Mouse (Mus musculus) E14TG2a.4 (cell line): ENCODE results near the gene Kiss1r.

Experiments
- H3K27me3 ChIP-seq: 2 replicates; pipeline ENCODE4 v1.6.1; 2014; ENCODE audit warnings: low read length, control low read depth; ENCODE audit not compliant: insufficient read depth
- H3K36me3 ChIP-seq: 2 replicates; pipeline ENCODE4 v1.6.1; 2014; ENCODE audit warnings: low read length, control low read depth; ENCODE audit not compliant: insufficient read depth
- H3K4me1 ChIP-seq: replicated peaks from 2 replicates; pipeline ENCODE4 v1.6.1; 2014; ENCODE audit warnings: low read depth, low read length, control low read depth
- H3K4me3 ChIP-seq: replicated peaks from 2 replicates; pipeline ENCODE4 v1.5.1; 2014; ENCODE audit warnings: mild to moderate bottlenecking, low read length
- H3K9me3 ChIP-seq: 2 replicates; pipeline ENCODE4 v1.6.1; 2014; ENCODE audit warnings: low read length, control low read depth
- CTCF ChIP-seq: conservative IDR thresholded peaks from 2 replicates; pipeline ENCODE4 v1.5.1; 2014; ENCODE audit warnings: low read length
- NANOG ChIP-seq: IDR thresholded peaks from 2 replicates; pipeline ENCODE4 v1.6.1; 2014; ENCODE audit warnings: borderline replicate concordance, low read length, mixed read lengths
- POU5F1 ChIP-seq: IDR thresholded peaks from 2 replicates; pipeline ENCODE4 v1.6.1; 2014; ENCODE audit warnings: low read length, borderline replicate concordance

Kiss1r gene

GRCm38 (mm10) chr10:79918231-79919078 lies 1.7 kb downstream of the Kiss1r start:
- Histone ChIP-seq H3K27me3 (peaks cover 61% of the 10 kb centered on the region), H3K36me3 (no peaks in the 10 kb centered on the region; the same call in 1 of the 2 replicates), H3K9me3 (no peaks in the 10 kb centered on the region), H3K4me3 (peak overlapping the region; percentile 65), H3K4me1 (peaks cover 78% of the 10 kb centered on the region)
- TF ChIP-seq CTCF = no peak
- TF ChIP-seq NANOG = no peak
- no peak for TF ChIP-seq POU5F1

- Histone ChIP-seq H3K4me3 (peak overlapping the region; percentile 69), H3K4me1 (peaks cover 86% of the 10 kb centered on the region), H3K27me3 (peaks cover 65% of the 10 kb centered on the region), H3K36me3 (no peaks in the 10 kb centered on the region; the same call in 1 of the 2 replicates), H3K9me3 (no peaks in the 10 kb centered on the region)
- TF ChIP-seq POU5F1 = no peak
- no peak for TF ChIP-seq CTCF
- no peak for TF ChIP-seq NANOG
Observed at GRCm38 (mm10) chr10:79919251-79919849, 2.6 kb downstream of the Kiss1r start.

DNA sequence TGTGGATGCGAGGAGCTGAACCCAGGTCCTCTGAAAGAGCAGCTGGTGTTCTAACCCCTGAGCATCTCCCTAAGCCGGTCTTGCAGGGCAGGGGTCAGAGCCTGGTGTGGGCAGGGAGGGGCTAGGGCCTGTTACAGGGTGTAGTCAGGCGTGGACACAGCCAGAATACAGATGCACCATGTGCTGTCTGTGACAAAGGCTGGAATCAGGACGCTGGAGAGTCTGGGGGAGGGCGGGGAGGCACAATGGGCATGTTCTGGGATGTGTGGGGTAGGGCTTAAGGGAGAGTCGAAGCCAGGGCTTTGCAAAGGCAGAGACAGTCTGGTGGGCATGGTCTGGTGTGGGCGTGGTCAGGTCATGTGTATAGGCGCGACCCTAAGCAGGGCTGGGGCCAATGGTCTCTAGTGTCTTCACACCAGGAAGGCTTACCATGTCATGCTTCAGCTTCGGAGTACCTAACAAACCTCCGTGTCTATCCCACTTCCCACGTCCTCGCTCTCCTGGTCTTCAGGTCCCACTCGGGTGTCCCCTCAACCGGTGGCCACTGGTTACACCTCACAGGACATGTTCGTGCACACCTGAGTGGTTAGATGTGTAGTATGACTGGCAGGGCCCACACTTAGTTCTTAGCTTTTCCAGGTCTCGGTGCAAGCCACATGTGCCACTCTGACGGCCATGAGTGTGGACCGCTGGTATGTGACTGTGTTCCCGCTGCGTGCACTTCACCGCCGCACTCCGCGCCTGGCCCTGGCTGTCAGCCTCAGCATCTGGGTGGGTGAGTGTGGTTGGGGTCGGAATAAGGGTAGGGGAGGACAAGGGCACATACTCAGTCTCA lies 3.5 kb downstream of the Kiss1r start:
- H3K4me1 ChIP-seq = peaks cover 87% of the 10 kb centered on the region
- no peak for TF ChIP-seq NANOG
- no peak for TF ChIP-seq CTCF
- TF ChIP-seq POU5F1 = no peak
- H3K36me3 ChIP-seq = no peaks in the 10 kb centered on the region
- peaks cover 65% of the 10 kb centered on the region for H3K27me3 ChIP-seq
- peak overlapping the region; percentile 69 for H3K4me3 ChIP-seq
- H3K9me3 ChIP-seq = no peaks in the 10 kb centered on the region

DNA sequence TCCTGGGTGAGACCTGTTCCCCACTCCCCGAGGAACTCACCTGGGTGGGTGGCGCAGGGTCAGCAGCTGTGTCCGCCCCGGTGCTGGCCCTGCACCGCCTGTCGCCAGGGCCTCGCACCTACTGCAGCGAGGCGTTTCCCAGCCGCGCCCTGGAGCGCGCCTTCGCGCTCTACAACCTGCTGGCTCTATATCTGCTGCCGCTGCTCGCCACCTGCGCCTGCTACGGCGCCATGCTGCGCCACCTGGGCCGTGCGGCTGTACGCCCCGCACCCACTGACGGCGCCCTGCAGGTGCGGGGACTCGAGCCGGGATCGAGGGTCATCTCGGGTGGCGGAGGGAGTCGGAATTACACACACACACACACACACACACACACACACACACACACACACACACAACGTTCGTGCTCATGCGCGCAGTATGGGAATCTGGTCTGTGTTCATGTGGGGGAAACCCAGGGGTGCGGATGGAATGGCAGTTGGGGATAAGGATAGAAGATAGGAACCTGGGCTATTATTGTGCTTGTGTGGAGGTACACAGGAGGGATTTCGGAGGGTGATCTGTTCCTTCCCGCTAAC lies 4.3 kb downstream of the Kiss1r start, which contains the start of gene R3hdm4:
R3hdm4 (minus strand) TSS at position 251 of the 578 bp plus-strand sequence.
- Histone ChIP-seq H3K36me3 (no peaks in the 10 kb centered on the region), H3K4me1 (peaks cover 87% of the 10 kb centered on the region), H3K4me3 (peak within 1 kb of the TSS; percentile 69), H3K27me3 (peaks cover 68% of the 10 kb centered on the region), H3K9me3 (no peaks in the 10 kb centered on the region)
- no peak for TF ChIP-seq NANOG
- TF ChIP-seq POU5F1 = no peak
- no peak for TF ChIP-seq CTCF

GRCm38 (mm10) chr10:79921572-79921971 lies 4.8 kb downstream of the Kiss1r start:
- TF ChIP-seq POU5F1 (no peak), NANOG (no peak), CTCF (no peak)
- Histone ChIP-seq H3K9me3 (no peaks in the 10 kb centered on the region), H3K36me3 (no peaks in the 10 kb centered on the region), H3K27me3 (peaks cover 72% of the 10 kb centered on the region), H3K4me3 (peak overlapping the region; percentile 69), H3K4me1 (peaks cover 88% of the 10 kb centered on the region)

DNA sequence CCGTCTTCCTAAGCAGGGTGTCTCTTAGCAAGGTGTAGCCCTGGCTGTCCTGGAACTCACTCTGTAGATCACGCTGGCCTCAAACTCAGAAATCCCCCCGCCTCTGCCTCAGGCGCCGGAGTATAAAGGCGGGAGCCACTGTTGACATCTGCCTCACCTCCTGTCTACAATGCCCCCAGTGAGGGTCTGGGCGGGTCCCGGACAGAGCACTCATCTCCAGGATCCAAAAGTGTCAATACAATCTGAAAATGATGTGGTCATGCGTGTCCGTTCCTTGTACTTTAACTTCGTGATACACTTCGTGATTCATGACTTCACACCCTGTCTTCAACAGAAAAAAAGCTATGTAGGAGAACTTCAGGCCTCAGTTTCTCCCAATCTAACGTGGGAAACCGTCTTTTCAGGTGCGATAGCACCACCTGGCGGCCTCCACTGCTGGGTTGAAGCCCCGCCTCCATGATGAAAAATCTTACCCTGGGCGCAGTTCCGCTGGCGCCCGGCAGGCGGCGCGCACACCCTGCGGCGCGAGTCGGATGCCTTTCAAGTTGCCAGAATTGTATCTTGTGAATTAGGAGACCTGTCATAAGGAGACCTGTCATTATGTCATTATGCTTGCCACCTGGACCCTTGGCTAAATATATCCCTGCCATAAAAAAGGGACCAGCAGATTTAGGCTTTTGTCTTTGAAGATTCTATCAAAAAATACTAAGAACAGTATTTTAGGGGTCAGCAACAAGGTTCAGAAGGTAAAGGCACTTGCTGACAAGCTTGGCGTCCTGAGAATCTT lies 8.4 kb downstream of the Kiss1r start:
- H3K36me3 ChIP-seq = no peaks in the 10 kb centered on the region
- no peak overlapping the region for H3K4me3 ChIP-seq
- TF ChIP-seq POU5F1 (no peak), CTCF (peak; percentile 63), NANOG (no peak)
- 0 out of 2 replicates have a peak, but pooled peaks cover 2% of the 10 kb centered on the region for H3K9me3 ChIP-seq
- H3K27me3 ChIP-seq = peaks cover 70% of the 10 kb centered on the region
- peaks cover 71% of the 10 kb centered on the region for H3K4me1 ChIP-seq

- H3K4me1 ChIP-seq = peaks cover 65% of the 10 kb centered on the region
- H3K27me3 ChIP-seq = peaks cover 63% of the 10 kb centered on the region
- peak overlapping the region; percentile 91 for H3K4me3 ChIP-seq
- 0 out of 2 replicates have a peak, but pooled peaks cover 2% of the 10 kb centered on the region for H3K9me3 ChIP-seq
- no peak for TF ChIP-seq NANOG
- no peak for TF ChIP-seq CTCF
- TF ChIP-seq POU5F1 = no peak
- peaks cover 3% of the 10 kb centered on the region; the same call in 1 of the 2 replicates for H3K36me3 ChIP-seq
Observed at GRCm38 (mm10) chr10:79925785-79926490, 9.2 kb downstream of the Kiss1r start.
